Mouse (Mus musculus) liver, adult 2 months (tissue): ENCODE data around the gene Zfp57.

Experiments used
- CTCF ChIP-seq: fragments of 200-500 bp; IDR thresholded peaks from 2 replicates; pipeline ENCODE4 v1.5.1; 2011; ENCODE audit warnings: low read depth, low read length, control low read depth
- POLR2A ChIP-seq: fragments of 200-500 bp; IDR thresholded peaks from 2 replicates; pipeline ENCODE4 v1.6.1; 2011; ENCODE audit warnings: low read length, control low read depth; ENCODE audit not compliant: insufficient read depth; ENCODE audit errors: extremely low read depth

- TF ChIP-seq CTCF (no peak), POLR2A (no peak)
Observed at GRCm38 (mm10) chr17:36998477-36998876, 2.5 kb upstream of the Zfp57 start.
